Mouse (Mus musculus) thymus, adult 2 months (tissue): ENCODE data around the gene Glt1d1.

Source experiments
- CTCF ChIP-seq: fragments of 200-500 bp; IDR thresholded peaks from 2 replicates; pipeline ENCODE4 v1.5.1; 2012; ENCODE audit warnings: mild to moderate bottlenecking, control low read depth, low read length, moderate library complexity, borderline replicate concordance; ENCODE audit not compliant: control insufficient read depth, poor library complexity, insufficient read depth; ENCODE audit errors: extremely low read depth
- POLR2A ChIP-seq: fragments of 200-500 bp; IDR thresholded peaks from 2 replicates; pipeline ENCODE4 v1.6.1; 2012; ENCODE audit warnings: mild to moderate bottlenecking, low read length, control low read depth, moderate library complexity; ENCODE audit not compliant: control insufficient read depth, poor library complexity, insufficient read depth; ENCODE audit errors: extremely low read depth

GRCm38 (mm10) chr5:127621108-127621507 lies 11.0 kb upstream of the Glt1d1 start:
- TF ChIP-seq CTCF (no peak), POLR2A (no peak)
